Mouse (Mus musculus) kidney, embryonic 14.5 days (tissue): ENCODE measurements around the gene Znrf2. TPM values are rescaled to one million over a fixed set of nuclear protein-coding genes. Genes with fewer than 3 reads are reported as not detected.

ENCODE experiments used
- ATAC-seq: fragments of 200-750 bp; cut with Nextera tagmentation; 2 replicates; pipeline ENCODE4 v1.8.0; 2017; ENCODE audit warnings: moderate number of reproducible peaks, mild to moderate bottlenecking, moderate TSS enrichment, moderate library complexity; ENCODE audit not compliant: low FRiP score, low TSS enrichment
- H3K27ac ChIP-seq: fragments of 300-500 bp; sonication (generic); 2 replicates; pipeline ENCODE4 v1.5.1; 2014; ENCODE audit warnings: low read depth, mild to moderate bottlenecking, low read length, moderate library complexity, mixed read lengths
- H3K27me3 ChIP-seq: fragments of 300-500 bp; sonication (generic); 2 replicates; pipeline ENCODE4 v1.6.1; 2014; ENCODE audit warnings: mild to moderate bottlenecking, low read length; ENCODE audit not compliant: control insufficient read depth, insufficient read depth
- H3K36me3 ChIP-seq: fragments of 300-500 bp; sonication (generic); 2 replicates; pipeline ENCODE4 v1.6.1; 2014; ENCODE audit warnings: low read length, mixed read lengths; ENCODE audit not compliant: control insufficient read depth, insufficient read depth
- H3K4me1 ChIP-seq: fragments of 300-500 bp; sonication (generic); 2 replicates; pipeline ENCODE4 v1.6.1; 2014; ENCODE audit warnings: low read length, mixed read lengths; ENCODE audit not compliant: control insufficient read depth, insufficient read depth
- H3K4me2 ChIP-seq: fragments of 300-500 bp; sonication (generic); replicated peaks from 2 replicates; pipeline ENCODE4 v1.6.1; 2014; ENCODE audit warnings: low read depth, mild to moderate bottlenecking, low read length
- H3K4me3 ChIP-seq: fragments of 300-500 bp; sonication (generic); 2 replicates; pipeline ENCODE4 v1.5.1; 2014; ENCODE audit warnings: mild to moderate bottlenecking, low read length
- H3K9ac ChIP-seq: fragments of 300-500 bp; sonication (generic); 2 replicates; pipeline ENCODE4 v1.6.1; 2014; ENCODE audit warnings: low read depth, mild to moderate bottlenecking, low read length, moderate library complexity
- H3K9me3 ChIP-seq: fragments of 300-500 bp; sonication (generic); 2 replicates; pipeline ENCODE4 v1.6.1; 2016; ENCODE audit warnings: low read length; ENCODE audit not compliant: control insufficient read depth
- WGBS: fragments of 180-500 bp; shearing (Covaris S2); extraction: QIAGEN DNeasy Blood & Tissue Kit; methylation state at CpG from one replicate; pipeline ENCODE4 v1.1.7; 2014; 5-methylcytosine and 5-hydroxymethylcytosine counted together
- polyA plus RNA-seq: library from polyadenylated mRNA; unstranded; fragments of >200 nt; fragmentation: Nextera tagmentation; extraction: Ambion mirVana; gene quantifications from 2 replicates; pipeline ENCODE4 v1.2.1, GENCODE M21; 2014

Gene Znrf2
- polyA plus RNA-seq, 1 experiment from 2014 or later, result 4.5 TPM

- ATAC-seq, result no peak
- H3K9me3 ChIP-seq, result no peaks in the 10 kb centered on the region
- no peak overlapping the region for H3K9ac ChIP-seq
- no peaks in the 10 kb centered on the region for H3K36me3 ChIP-seq
- H3K27ac ChIP-seq, result no peak overlapping the region
- H3K4me3 ChIP-seq, result no peak overlapping the region
- WGBS, result 73% methylated on average over 4 of the region's 4 CpGs
- no peaks in the 10 kb centered on the region for H3K4me1 ChIP-seq
- H3K4me2 ChIP-seq, result no peak overlapping the region
- H3K27me3 ChIP-seq, result peaks cover 10% of the 10 kb centered on the region
Observed at GRCm38 (mm10) chr6:54939631-54940030, 122.9 kb downstream of the Znrf2 start.

- Histone ChIP-seq H3K9ac (no peak overlapping the region), H3K36me3 (no peaks in the 10 kb centered on the region), H3K4me1 (no peaks in the 10 kb centered on the region), H3K27me3 (peaks cover 10% of the 10 kb centered on the region), H3K4me3 (no peak overlapping the region), H3K9me3 (no peaks in the 10 kb centered on the region), H3K27ac (no peak overlapping the region), H3K4me2 (no peak overlapping the region)
- ATAC-seq, result no peak
- WGBS, result 74% methylated on average over 7 of the region's 7 CpGs
Observed at GRCm38 (mm10) chr6:54940126-54940525, 123.4 kb downstream of the Znrf2 start.

DNA sequence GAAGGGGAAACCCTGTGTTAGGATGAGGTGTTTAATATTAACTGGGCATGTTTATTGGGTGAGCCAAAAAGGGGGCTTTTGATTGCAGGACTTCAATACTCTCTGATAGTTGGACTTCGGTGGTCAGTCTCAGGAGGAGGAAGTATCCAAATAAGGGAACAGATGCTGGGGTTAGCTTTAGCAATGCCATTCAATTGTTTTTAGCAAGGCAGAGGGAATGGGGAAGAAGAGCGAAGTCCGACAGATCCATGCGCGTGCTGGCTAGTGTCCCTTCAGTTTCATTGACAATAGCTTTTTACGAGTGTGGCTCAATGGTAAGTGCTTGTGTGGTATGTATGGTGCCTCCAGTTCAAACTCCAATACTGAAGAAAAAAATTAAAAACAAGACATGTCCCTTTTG lies 124.4 kb downstream of the Znrf2 start:
- Histone ChIP-seq H3K27ac (no peak overlapping the region), H3K4me3 (no peak overlapping the region), H3K4me2 (no peak overlapping the region), H3K9me3 (no peaks in the 10 kb centered on the region), H3K36me3 (no peaks in the 10 kb centered on the region), H3K9ac (no peak overlapping the region), H3K27me3 (peaks cover 10% of the 10 kb centered on the region), H3K4me1 (no peaks in the 10 kb centered on the region)
- ATAC-seq, result no peak
- 93% methylated on average over 6 of the region's 6 CpGs for whole genome bisulfite sequencing

Other genes starting within 250 kb of the Znrf2 start
- gene Plekha8, start 221.8 kb upstream of the Znrf2 start, polyA plus RNA-seq, result 7.8 and 14.6 TPM in 2 replicates
- gene Fkbp14, start 219.6 kb upstream of the Znrf2 start, polyA plus RNA-seq, result 18.4 and 25.8 TPM in 2 replicates
- 3.8 and 4.2 TPM in 2 replicates for gene Mturn, start 135.3 kb upstream of the Znrf2 start, polyA plus RNA-seq
- gene Nod1, start 155.7 kb downstream of the Znrf2 start, polyA plus RNA-seq, result 1.8 and 3.6 TPM in 2 replicates
- gene Ggct, start 176.0 kb downstream of the Znrf2 start, polyA plus RNA-seq, result 8.9 and 10.8 TPM in 2 replicates
- gene Gars, start 221.1 kb downstream of the Znrf2 start, polyA plus RNA-seq, result 105 and 153 TPM in 2 replicates